Mouse (Mus musculus): Measurements from ENCODE around the gene Zfp853. TPM values are rescaled to one million over a fixed set of nuclear protein-coding genes. Genes with fewer than 3 reads are reported as not detected.

Gene Zfp853
- total and polyA plus RNA-seq, 3 experiments = 0.08 to 0.14 TPM; not detected in 1

DNA sequence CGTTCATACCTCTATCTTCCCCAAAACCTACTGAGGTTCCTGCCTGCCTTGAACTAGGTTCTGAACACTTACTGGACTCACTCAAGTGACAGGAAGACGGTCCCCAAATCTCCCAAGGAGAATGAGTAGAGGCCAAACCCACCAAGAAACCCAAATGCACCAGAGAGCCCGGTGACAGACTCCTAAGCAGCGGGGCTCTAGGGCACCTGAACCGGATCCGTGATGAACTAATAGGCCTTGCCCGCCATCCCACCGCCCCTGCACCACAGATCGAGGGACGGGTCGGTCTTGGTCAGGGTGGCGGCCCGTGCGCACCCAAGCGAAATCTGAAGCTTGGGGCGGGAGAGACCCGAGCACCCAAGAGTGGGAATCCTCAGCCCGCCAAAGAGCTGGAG, 40.6 kb downstream of the Zfp853 start:
- DNase-seq (ENCODE audit: low read depth, low spot score) = no peak
- Histone ChIP-seq H3K36me3 (ENCODE audit: control insufficient read depth in 1 of 2, insufficient read depth in 2 of 2, low read length in 2 of 2) (no peaks in the 10 kb centered on the region; a peak in 2 of 4 replicates), H3K4me3 (ENCODE audit: control insufficient read depth in 1 of 2, insufficient read depth in 1 of 2, low read depth in 2 of 2, low read length in 2 of 2) (no peak overlapping the region), H3K9ac (ENCODE audit: control insufficient read depth, low read depth, low read length, poor library complexity, severe bottlenecking) (no peak overlapping the region), H3K9me3 (replicated peaks; ENCODE audit: insufficient read depth, low read length) (no peaks in the 10 kb centered on the region), H3K27ac (ENCODE audit: control insufficient read depth, low read depth, low read length) (no peak overlapping the region), H3K27me3 (ENCODE audit: control insufficient read depth in 1 of 2, insufficient read depth in 2 of 2, low read length in 2 of 2) (no peaks in the 10 kb centered on the region), H3K79me2 (ENCODE audit: control insufficient read depth, insufficient read depth, low read length, poor library complexity) (no peaks in the 10 kb centered on the region), H3K4me1 (ENCODE audit: control insufficient read depth in 1 of 2, insufficient read depth in 2 of 2, low read length in 2 of 2) (no peaks in the 10 kb centered on the region)
- no peak for TF ChIP-seq NELFE (IDR thresholded peaks at IDR 0.05; ENCODE audit: low read depth, low read length)

DNA sequence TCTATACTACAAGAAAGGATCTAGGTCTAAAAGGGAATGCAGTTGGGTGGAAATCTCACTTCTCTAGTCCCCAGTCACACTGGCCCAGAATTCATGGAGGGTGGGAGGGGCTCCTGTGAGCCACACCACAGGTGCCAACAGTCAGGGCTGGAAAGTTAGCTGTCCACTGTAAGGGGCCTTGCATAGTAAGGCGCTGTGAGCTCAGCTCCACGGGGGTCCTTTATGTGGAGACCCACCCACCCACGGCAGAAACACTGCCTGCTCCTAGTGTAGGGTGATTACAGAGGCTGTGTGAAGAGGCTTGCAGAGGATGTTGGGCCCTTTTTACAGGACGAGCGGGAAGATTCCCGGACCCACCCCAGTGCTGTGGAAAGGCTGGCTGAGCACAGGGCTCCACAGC, 41.4 kb downstream of the Zfp853 start:
- H3K9me3 ChIP-seq (replicated peaks; ENCODE audit: insufficient read depth, low read length) = no peaks in the 10 kb centered on the region
- no peak overlapping the region for H3K4me3 ChIP-seq (ENCODE audit: control insufficient read depth in 1 of 2, insufficient read depth in 1 of 2, low read depth in 2 of 2, low read length in 2 of 2)
- no peak overlapping the region for H3K9ac ChIP-seq (ENCODE audit: control insufficient read depth, low read depth, low read length, poor library complexity, severe bottlenecking)
- TF ChIP-seq SMC3 (IDR thresholded peaks at IDR 0.05; ENCODE audit: low read depth, low read length) (no peak), TCF12 (IDR thresholded peaks at IDR 0.05; ENCODE audit: low read depth, low read length) (no peak), RCOR1 (IDR thresholded peaks at IDR 0.05; ENCODE audit: low read depth, low read length) (no peak)
- DNase-seq (ENCODE audit: low read depth, low spot score) = no peak
- H3K27ac ChIP-seq (ENCODE audit: control insufficient read depth, low read depth, low read length) = no peak overlapping the region
- H3K79me2 ChIP-seq (ENCODE audit: control insufficient read depth, insufficient read depth, low read length, poor library complexity) = no peaks in the 10 kb centered on the region
- H3K36me3 ChIP-seq (ENCODE audit: control insufficient read depth in 1 of 2, insufficient read depth in 2 of 2, low read length in 2 of 2) = no peaks in the 10 kb centered on the region; a peak in 2 of 4 replicates
- H3K27me3 ChIP-seq (ENCODE audit: control insufficient read depth in 1 of 2, insufficient read depth in 2 of 2, low read length in 2 of 2) = no peaks in the 10 kb centered on the region
- no peaks in the 10 kb centered on the region for H3K4me1 ChIP-seq (ENCODE audit: control insufficient read depth in 1 of 2, insufficient read depth in 2 of 2, low read length in 2 of 2)

DNA sequence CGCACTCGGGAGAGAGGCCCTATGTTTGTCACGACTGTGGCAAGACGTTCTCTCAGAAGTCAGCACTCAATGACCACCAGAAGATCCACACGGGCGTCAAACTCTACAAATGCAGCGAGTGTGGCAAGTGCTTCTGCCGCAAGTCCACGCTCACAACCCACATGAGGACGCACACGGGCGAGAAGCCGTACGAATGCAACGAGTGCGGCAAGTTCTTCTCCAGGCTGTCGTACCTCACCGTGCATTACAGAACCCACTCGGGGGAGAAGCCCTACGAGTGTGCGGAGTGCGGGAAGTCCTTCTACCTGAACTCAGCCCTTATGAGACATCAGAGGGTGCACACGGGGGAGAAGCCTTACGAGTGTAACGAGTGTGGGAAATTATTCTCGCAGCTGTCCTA, 48.5 kb downstream of the Zfp853 start:
- DNase-seq (ENCODE audit: low read depth, low spot score) = no peak
- Histone ChIP-seq H3K79me2 (ENCODE audit: control insufficient read depth, insufficient read depth, low read length, poor library complexity) (no peaks in the 10 kb centered on the region), H3K27me3 (ENCODE audit: control insufficient read depth in 1 of 2, insufficient read depth in 2 of 2, low read length in 2 of 2) (no peaks in the 10 kb centered on the region), H3K36me3 (ENCODE audit: control insufficient read depth in 1 of 2, insufficient read depth in 2 of 2, low read length in 2 of 2) (peaks cover 0 to 9% of the 10 kb centered on the region in 2 experiments; a peak in 2 of 4 replicates), H3K4me1 (ENCODE audit: control insufficient read depth in 1 of 2, insufficient read depth in 2 of 2, low read length in 2 of 2) (no peaks in the 10 kb centered on the region), H3K9me3 (replicated peaks; ENCODE audit: insufficient read depth, low read length) (no peaks in the 10 kb centered on the region), H3K9ac (ENCODE audit: control insufficient read depth, low read depth, low read length, poor library complexity, severe bottlenecking) (no peak overlapping the region), H3K4me3 (ENCODE audit: control insufficient read depth in 1 of 2, insufficient read depth in 1 of 2, low read depth in 2 of 2, low read length in 2 of 2) (no peak overlapping the region), H3K27ac (ENCODE audit: control insufficient read depth, low read depth, low read length) (no peak overlapping the region)
- TF ChIP-seq E2F4 (IDR thresholded peaks at IDR 0.05; ENCODE audit: borderline replicate concordance, low read depth, low read length) (no peak), TAL1 (IDR thresholded peaks at IDR 0.05; ENCODE audit: low read length) (no peak), ZNF384 (IDR thresholded peaks at IDR 0.05; ENCODE audit: low read depth, low read length) (no peak), NRF1 (IDR thresholded peaks at IDR 0.05; ENCODE audit: insufficient read depth, low read depth, low read length, poor library complexity, severe bottlenecking) (no peak), EP300 (IDR thresholded peaks at IDR 0.05; ENCODE audit: low read depth in 1 of 2, low read length in 2 of 2) (no peak), RAD21 (IDR thresholded peaks at IDR 0.05; ENCODE audit: low read depth, low read length) (no peak), MYB (IDR thresholded peaks at IDR 0.05; ENCODE audit: low read depth, low read length) (no peak), NELFE (IDR thresholded peaks at IDR 0.05; ENCODE audit: low read depth, low read length) (no peak), HCFC1 (IDR thresholded peaks at IDR 0.05; ENCODE audit: low read depth, low read length) (no peak), MEF2A (IDR thresholded peaks at IDR 0.05; ENCODE audit: extremely low read depth, insufficient replicate concordance, low read depth, low read length, poor library complexity, severe bottlenecking) (no peak), SIN3A (IDR thresholded peaks at IDR 0.05; ENCODE audit: low read length) (no peak), ZKSCAN1 (IDR thresholded peaks at IDR 0.05; ENCODE audit: low read depth, low read length) (no peak), USF2 (IDR thresholded peaks at IDR 0.05; ENCODE audit: borderline replicate concordance in 1 of 2, insufficient read depth in 1 of 2, low read depth in 1 of 2, low read length in 2 of 2) (no peak), ZMIZ1 (IDR thresholded peaks at IDR 0.05; ENCODE audit: low read depth, low read length) (no peak), ELF1 (IDR thresholded peaks at IDR 0.05; ENCODE audit: low read depth, low read length) (no peak), POLR2AphosphoS5 (IDR thresholded peaks at IDR 0.05; ENCODE audit: borderline replicate concordance, low read depth, low read length) (no peak), KAT2A (conservative IDR thresholded peaks at IDR 0.05; ENCODE audit: low read depth, low read length) (no peak)

Measured in MEL (cell line).